Mouse (Mus musculus) ES-Bruce4 (cell line): ENCODE results near the gene Smim27.

ENCODE experiments used
- CTCF ChIP-seq: IDR thresholded peaks from one replicate; pipeline ENCODE4 v1.8.1; 2011; ENCODE audit warnings: low read depth, low read length
- EP300 ChIP-seq: IDR thresholded peaks from 2 replicates; pipeline ENCODE4 v1.6.1; 2011; ENCODE audit warnings: low read depth, low read length; ENCODE audit not compliant: insufficient read depth
- POLR2A ChIP-seq: IDR thresholded peaks from one replicate; pipeline ENCODE4 v1.8.1; 2011; ENCODE audit warnings: low read length; ENCODE audit not compliant: insufficient read depth

GRCm38 (mm10) chr4:40236829-40237228 lies 32.5 kb upstream of the Smim27 start:
- TF ChIP-seq CTCF (no peak), POLR2A (no peak), EP300 (no peak)
